In the genomic region with DNA sequence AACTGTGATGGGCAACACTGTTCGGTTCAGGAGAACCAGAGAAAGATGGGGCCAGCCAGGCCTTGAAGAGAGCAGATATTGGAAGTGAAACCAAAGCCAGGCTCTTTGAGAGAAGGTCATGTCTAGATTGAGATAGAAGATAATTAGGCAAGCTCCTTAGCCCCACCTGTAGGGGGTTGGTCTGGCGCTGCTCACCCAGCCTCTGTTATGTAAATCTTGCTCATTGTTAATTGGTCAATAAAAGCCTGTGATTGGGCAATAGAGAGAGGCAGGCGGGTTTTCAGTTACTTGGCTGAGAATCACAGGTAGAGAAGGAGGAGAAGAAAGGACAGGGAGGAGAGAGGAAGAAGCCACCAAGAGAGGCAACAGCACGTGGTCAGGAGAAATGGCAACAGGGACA, we compare ENCODE assay signal across 32 mouse cellular contexts. TPM values are rescaled to one million over a fixed set of nuclear protein-coding genes. Genes with fewer than 3 reads are reported as not detected.
DNase-seq lines count a peak whose midpoint lies in the region; ATAC-seq and TF ChIP-seq lines count a peak whose summit lies in the region.
"Had no signal": no experiment of that assay in that cellular context is flagged by ENCODE, and none has a peak within 500 bp of the region (broad histone marks: within the 10 kb centered on the region; RNA-seq: fewer than 3 reads in every experiment).

No protein-coding gene starts in this region.

- H3K27me3 ChIP-seq in ES-Bruce4 (ENCODE audit: control insufficient read depth, insufficient read depth, low read length, poor library complexity, severe bottlenecking), result no peaks in the 10 kb centered on the region
- no peaks in the 10 kb centered on the region for H3K27me3 ChIP-seq in intestine, embryonic 15.5 days (replicated peaks)
- H3K27me3 ChIP-seq: embryonic facial prominence, embryonic 13.5 days; forebrain, embryonic 13.5 days had no signal

- H3K9me3 ChIP-seq in ES-Bruce4 (replicated peaks; ENCODE audit: control insufficient read depth, insufficient read depth, low read length, poor library complexity, severe bottlenecking), result no peaks in the 10 kb centered on the region
- H3K9me3 ChIP-seq in intestine, embryonic 15.5 days, result no peaks in the 10 kb centered on the region
- H3K9me3 ChIP-seq: embryonic facial prominence, embryonic 10.5 days; embryonic facial prominence, embryonic 13.5 days; heart, embryonic 13.5 days had no signal

- no peak overlapping the region for H3K4me2 ChIP-seq in intestine, embryonic 15.5 days (replicated peaks)
- H3K4me2 ChIP-seq: embryonic facial prominence, embryonic 13.5 days; forebrain, embryonic 13.5 days; heart, embryonic 13.5 days; hindbrain, embryonic 14.5 days had no signal

- peaks cover 23% of the 10 kb centered on the region for H3K36me3 ChIP-seq in ES-Bruce4 (ENCODE audit: control insufficient read depth, insufficient read depth, low read length, poor library complexity, severe bottlenecking)
- H3K36me3 ChIP-seq in intestine, embryonic 15.5 days, result peaks cover 6% of the 10 kb centered on the region; the same call in 1 of the 2 replicates

- no peak for TF ChIP-seq EP300 in ES-Bruce4 (IDR thresholded peaks at IDR 0.05; ENCODE audit: insufficient read depth, low read depth, low read length)

- ATAC-seq in intestine, embryonic 15.5 days, result no peak
- ATAC-seq: CD4-positive, CD25-positive, alpha-beta regulatory T cell, adult 4 months; forebrain, embryonic 13.5 days; forebrain, embryonic 16.5 days; hindbrain, postnatal 0 days; inflammation-experienced regulatory T-cells, adult 6 months; intestine, postnatal 0 days had no signal

- peak; percentile 68 for DNase-seq in A20 (ENCODE audit: low read depth, low spot score)
- peak; percentile 82 for DNase-seq in R1 (ENCODE audit: low read depth, low spot score)
- peak; percentile 36 for DNase-seq in gonadal fat pad, adult 2 months (ENCODE audit: low read depth)
- DNase-seq in retina, embryonic 14.5 days (ENCODE audit: low spot score), result no peak
- DNase-seq in cerebellum, postnatal 10 days, result no peak
- DNase-seq: adrenal gland, adult 8-10 months; adrenal gland, postnatal 36 days; cerebellum, adult 18-20 months; cerebellum, adult 9-10 months; cerebellum, postnatal 25 days; embryo, embryonic 11 days; gastrocnemius, postnatal 10 days; gastrocnemius, postnatal 36 days; heart, adult 18-20 months; heart, postnatal 14 days; heart, postnatal 4 days; kidney, adult 2 months had no signal

- H3K4me1 ChIP-seq in ES-Bruce4 (ENCODE audit: control insufficient read depth, insufficient read depth, low read length), result peaks cover 5% of the 10 kb centered on the region
- peaks cover 6% of the 10 kb centered on the region for H3K4me1 ChIP-seq in intestine, embryonic 15.5 days (replicated peaks)
- H3K4me1 ChIP-seq: embryonic facial prominence, embryonic 13.5 days; forebrain, embryonic 13.5 days had no signal

- H3K9ac ChIP-seq in ES-Bruce4 (ENCODE audit: low read depth, poor library complexity, severe bottlenecking), result no peak overlapping the region
- no peak overlapping the region for H3K9ac ChIP-seq in intestine, embryonic 15.5 days
- H3K9ac ChIP-seq: embryonic facial prominence, embryonic 13.5 days; forebrain, embryonic 13.5 days; heart, embryonic 13.5 days; hindbrain, embryonic 14.5 days had no signal

- peak overlapping the region; percentile 32; the same call in 1 of the 2 replicates for H3K27ac ChIP-seq in ES-Bruce4 (ENCODE audit: insufficient read depth, low read length)
- H3K27ac ChIP-seq in intestine, embryonic 15.5 days, result no peak overlapping the region
- H3K27ac ChIP-seq: embryonic facial prominence, embryonic 10.5 days; embryonic facial prominence, embryonic 13.5 days; forebrain, embryonic 10.5 days; forebrain, embryonic 13.5 days; heart, embryonic 13.5 days; hindbrain, embryonic 14.5 days; hindbrain, postnatal 0 days had no signal

- 76% methylated on average over 4 of the region's 4 CpGs for WGBS in intestine, embryonic 15.5 days

- no peak for TF ChIP-seq POLR2A in ES-Bruce4 (IDR thresholded peaks at IDR 0.05; ENCODE audit: insufficient read depth, low read length)

- TF ChIP-seq CTCF in ES-Bruce4 (IDR thresholded peaks at IDR 0.05; ENCODE audit: low read depth, low read length), result no peak

- H3K4me3 ChIP-seq in ES-Bruce4 (ENCODE audit: low read depth, low read length), result no peak overlapping the region
- no peak overlapping the region for H3K4me3 ChIP-seq in intestine, embryonic 15.5 days (replicated peaks)
- H3K4me3 ChIP-seq: embryonic facial prominence, embryonic 10.5 days; embryonic facial prominence, embryonic 13.5 days; erythroblast, embryonic 14.5 days; forebrain, embryonic 10.5 days; forebrain, embryonic 13.5 days; heart, embryonic 13.5 days had no signal

RNA-seq across cellular contexts. Expression of a gene that starts 32.1 kb away (rescaled TPM):
- polyA plus RNA-seq in ES-Bruce4 (2011; ENCODE audit: insufficient read depth, insufficient read length, low read depth, missing spikeins), result 35.8 and 36.0 TPM in 2 replicates
- polyA plus RNA-seq in gonadal fat pad, adult 2 months (2012; rRNA removed), result 16.2 and 18.8 TPM in 2 replicates
- 14.5 and 16.3 TPM in 2 replicates for polyA plus RNA-seq in intestine, embryonic 15.5 days (2015; fragmentation: Nextera tagmentation; extraction: Ambion mirVana)
- polyA plus RNA-seq: CD4-positive, CD25-positive, alpha-beta regulatory T cell, adult 4 months had no signal

RNA-seq across cellular contexts. Expression of a gene that starts 53.6 kb away (rescaled TPM):
- not detected in 2 replicates for polyA plus RNA-seq in ES-Bruce4 (2011; ENCODE audit: insufficient read depth, insufficient read length, low read depth, missing spikeins)
- 0.77 and 0.84 TPM in 2 replicates for polyA plus RNA-seq in gonadal fat pad, adult 2 months (2012; rRNA removed)
- polyA plus RNA-seq in intestine, embryonic 15.5 days (2015; fragmentation: Nextera tagmentation; extraction: Ambion mirVana), result 0.06 TPM in 1 of 2 replicates, not detected in the other
- polyA plus RNA-seq: C2C12; embryonic facial prominence, embryonic 10.5 days; embryonic facial prominence, embryonic 13.5 days; erythroblast, embryonic 14.5 days; forebrain, embryonic 10.5 days; forebrain, embryonic 13.5 days; forebrain, embryonic 16.5 days; heart, embryonic 13.5 days; hindbrain, postnatal 0 days; intestine, postnatal 0 days had no signal

Comparison
In these comparisons a context has a peak if more than half of its experiments do, and no peak if none do; other contexts are left out.
1. DNase-seq: peak in A20 (single experiment), R1 (single experiment) and gonadal fat pad, adult 2 months (single experiment); none in retina, embryonic 14.5 days (single experiment) and cerebellum, postnatal 10 days (0 of 2).